Mouse (Mus musculus) G1E (cell line): ENCODE measurements around the gene Chst3.

Source experiments
- CTCF ChIP-seq: IDR thresholded peaks from 2 replicates; pipeline ENCODE4 v1.5.1; 2012; ENCODE audit warnings: low read depth, low read length, inconsistent platforms, mixed read lengths
- TAL1 ChIP-seq: conservative IDR thresholded peaks from 2 replicates; pipeline ENCODE4 v1.6.1; 2012; ENCODE audit warnings: low read depth, low read length, inconsistent platforms, mixed read lengths

- no peak for TF ChIP-seq CTCF
- no peak for TF ChIP-seq TAL1
Measured at GRCm38 (mm10) chr10:60156016-60156415, 63.0 kb downstream of the Chst3 start.
